Mouse (Mus musculus) lung, adult 2 months (tissue): ENCODE measurements around the gene Fat2.

Experiments
- CTCF ChIP-seq: fragments of 200-500 bp; IDR thresholded peaks from 2 replicates; pipeline ENCODE4 v1.5.1; 2011; ENCODE audit warnings: mild to moderate bottlenecking, low read length, control low read depth; ENCODE audit not compliant: insufficient read depth
- POLR2A ChIP-seq: fragments of 200-500 bp; IDR thresholded peaks from 2 replicates; pipeline ENCODE4 v1.6.1; 2011; ENCODE audit warnings: low read depth, mild to moderate bottlenecking, control low read depth, low read length, borderline replicate concordance; ENCODE audit errors: extremely low read depth

DNA sequence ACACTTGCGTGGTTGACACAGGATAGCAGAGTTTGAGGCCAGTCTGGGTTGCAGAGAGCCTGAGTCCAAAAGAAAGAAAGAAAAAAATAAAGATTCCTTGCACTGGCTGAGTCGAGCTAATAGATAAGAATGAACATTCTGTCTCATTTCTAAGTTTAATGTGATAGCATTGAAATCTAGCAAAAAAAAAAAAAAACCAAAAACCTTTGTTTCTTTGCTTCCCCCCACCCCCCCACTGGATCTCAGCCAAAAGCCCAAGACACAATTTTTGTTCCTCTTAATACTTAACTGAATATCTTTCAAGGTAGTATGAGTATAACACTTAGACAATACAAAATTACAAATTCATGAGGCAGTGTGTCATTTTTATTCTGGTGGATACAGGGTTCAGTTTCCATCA is 127.3 kb downstream of the Fat2 start:
- TF ChIP-seq POLR2A (no peak), CTCF (no peak)
